Mouse (Mus musculus): ENCODE data around the gene Flywch1.
A peak's percentile ranks its signal among the peaks of the same experiment; 100 is the strongest.

Gene Flywch1

GRCm38 (mm10) chr17:23744076-23744475 is 27.3 kb downstream of the Flywch1 start:
- DNase-seq (ENCODE audit: low spot score in 2 of 2) = no peak

GRCm38 (mm10) chr17:23742941-23743340 is 28.5 kb downstream of the Flywch1 start:
- no peak for DNase-seq (ENCODE audit: low spot score in 2 of 2)

- DNase-seq (ENCODE audit: low spot score in 2 of 2) = no peak
These were observed 29.1 kb downstream of the Flywch1 start for GRCm38 (mm10) chr17:23742210-23742793.

- no peak for DNase-seq (ENCODE audit: low spot score in 2 of 2)
These were observed 29.8 kb downstream of the Flywch1 start for GRCm38 (mm10) chr17:23741359-23742209.

GRCm38 (mm10) chr17:23740598-23741021 is 30.8 kb downstream of the Flywch1 start, which contains the start of gene Paqr4:
Paqr4 (minus strand) TSS chr17:23740867.
- DNase-seq (ENCODE audit: low spot score in 2 of 2) = no peak

GRCm38 (mm10) chr17:23740136-23740584 is 31.2 kb downstream of the Flywch1 start:
- DNase-seq (ENCODE audit: low spot score in 2 of 2) = peak; percentile 85 to 87

- DNase-seq (ENCODE audit: low spot score in 2 of 2) = no peak
These were observed 31.9 kb downstream of the Flywch1 start for GRCm38 (mm10) chr17:23739202-23740135.

GRCm38 (mm10) chr17:23738836-23739201 is 32.6 kb downstream of the Flywch1 start:
- no peak for DNase-seq (ENCODE audit: low spot score in 2 of 2)

GRCm38 (mm10) chr17:23737493-23738445 is 33.6 kb downstream of the Flywch1 start:
- no peak for DNase-seq (ENCODE audit: low spot score in 2 of 2)

GRCm38 (mm10) chr17:23734341-23734740 is 37.1 kb downstream of the Flywch1 start:
- DNase-seq (ENCODE audit: low spot score in 2 of 2) = no peak

- no peak for DNase-seq (ENCODE audit: low spot score in 2 of 2)
These were observed 41.0 kb downstream of the Flywch1 start for GRCm38 (mm10) chr17:23730441-23730840.

GRCm38 (mm10) chr17:23726758-23727142 is 44.7 kb downstream of the Flywch1 start:
- peak; percentile 75 to 81 for DNase-seq (ENCODE audit: low spot score in 2 of 2)

GRCm38 (mm10) chr17:23725999-23726757 is 45.2 kb downstream of the Flywch1 start, which contains the start of gene Pkmyt1:
Pkmyt1 (plus strand) TSS chr17:23726336.
- peak; percentile 92 to 97 for DNase-seq (ENCODE audit: low spot score in 2 of 2)

- no peak for DNase-seq (ENCODE audit: low spot score in 2 of 2)
These were observed 45.9 kb downstream of the Flywch1 start for GRCm38 (mm10) chr17:23725477-23725876.

- no peak for DNase-seq (ENCODE audit: low spot score in 2 of 2)
These were observed 48.9 kb downstream of the Flywch1 start, which contains the start of gene 1520401A03Rik for GRCm38 (mm10) chr17:23722376-23723125. 1520401A03Rik (minus strand) TSS chr17:23722783.

- no peak for DNase-seq (ENCODE audit: low spot score in 2 of 2)
These were observed 49.5 kb downstream of the Flywch1 start for GRCm38 (mm10) chr17:23721886-23722285.

GRCm38 (mm10) chr17:23719455-23719854 is 51.9 kb downstream of the Flywch1 start:
- no peak for DNase-seq (ENCODE audit: low spot score in 2 of 2)

GRCm38 (mm10) chr17:23717003-23717402 is 54.4 kb downstream of the Flywch1 start:
- no peak for DNase-seq (ENCODE audit: low spot score in 2 of 2)

GRCm38 (mm10) chr17:23706212-23706611 is 65.2 kb downstream of the Flywch1 start:
- DNase-seq (ENCODE audit: low spot score in 2 of 2) = peak; percentile 54 to 80
